Mouse (Mus musculus) heart, adult 10 weeks (tissue): Measurements from ENCODE around the gene Rpap1. TPM values are rescaled to one million over a fixed set of nuclear protein-coding genes. Genes with fewer than 3 reads are reported as not detected.

Source experiments
- polyA plus RNA-seq: library from polyadenylated mRNA; stranded (reverse); fragments of 350-450 nt; fragmentation: Illumina TruSeq; extraction: RNeasy Lipid Tissue Mini Kit (QIAGEN cat#74804); gene quantifications from one replicate; pipeline ENCODE4 v1.2.3, GENCODE M21; 2014; ENCODE audit warnings: low read depth, low replicate concordance

Rpap1 gene
- 10.8 TPM for polyA plus RNA-seq

GRCm38 (mm10) chr2:119787206-119787883, at the start of gene Rpap1:
Gene Rpap1, minus strand, starts transcription at chr2:119787537.

GRCm38 (mm10) chr2:119797279-119797783, 10.0 kb upstream of the Rpap1 start, which contains the start of gene Tyro3:
Gene Tyro3, plus strand, starts transcription at chr2:119797733.

GRCm38 (mm10) chr2:119760251-119760650, 27.1 kb downstream of the Rpap1 start, which contains the start of gene Ltk:
Gene Ltk, minus strand, starts transcription at chr2:119760431.

GRCm38 (mm10) chr2:119741581-119742411, 45.5 kb downstream of the Rpap1 start, which contains the start of gene Itpka:
Gene Itpka, plus strand, starts transcription at chr2:119742337.

Other genes starting within 250 kb of the Rpap1 start
- gene Exd1, start 239.9 kb downstream of the Rpap1 start, polyA plus RNA-seq = 0.34 TPM
- gene Chp1, start 239.8 kb downstream of the Rpap1 start, polyA plus RNA-seq = 85.9 TPM
- gene Nusap1, start 169.2 kb downstream of the Rpap1 start, polyA plus RNA-seq = 0.50 TPM
- 0.45 TPM for gene Oip5, start 169.1 kb downstream of the Rpap1 start, polyA plus RNA-seq
- gene Ndufaf1, start 124.7 kb downstream of the Rpap1 start, polyA plus RNA-seq = 79.5 TPM
- gene Rtf1, start 112.5 kb downstream of the Rpap1 start, polyA plus RNA-seq = 19.4 TPM
- gene Itpka, start 45.2 kb downstream of the Rpap1 start, polyA plus RNA-seq = 0.31 TPM
- not detected for gene Ltk, start 27.1 kb downstream of the Rpap1 start, polyA plus RNA-seq
- gene Tyro3, start 10.2 kb upstream of the Rpap1 start, polyA plus RNA-seq = 1.9 TPM
- 14.5 TPM for gene Mga, start 109.7 kb upstream of the Rpap1 start, polyA plus RNA-seq
- 8.1 TPM for gene Mapkbp1, start 185.2 kb upstream of the Rpap1 start, polyA plus RNA-seq
- gene Jmjd7, start 239.9 kb upstream of the Rpap1 start, polyA plus RNA-seq = 6.3 TPM
- 3.2 TPM for gene Gm28042, start 240.0 kb upstream of the Rpap1 start, polyA plus RNA-seq
- gene Pla2g4b, start 245.9 kb upstream of the Rpap1 start, polyA plus RNA-seq = 2.2 TPM